Mouse (Mus musculus): ENCODE data around the gene Nf1. TPM values are rescaled to one million over a fixed set of nuclear protein-coding genes. Genes with fewer than 3 reads are reported as not detected.

The Nf1 gene
- polyA plus RNA-seq, 1 experiment from 2014 or later = 12.7 TPM

GRCm38 (mm10) chr11:79624801-79625302 lies 285.4 kb downstream of the Nf1 start:
- WGBS = 24% methylated on average over 4 of the region's 4 CpGs
- H3K27me3 ChIP-seq (ENCODE audit: control insufficient read depth, insufficient read depth, low read length) = no peaks in the 10 kb centered on the region
- no peak overlapping the region for H3K9ac ChIP-seq
- H3K9me3 ChIP-seq (ENCODE audit: control insufficient read depth, low read length) = no peaks in the 10 kb centered on the region
- H3K4me3 ChIP-seq (replicated peaks; ENCODE audit: low read length) = no peak overlapping the region
- H3K36me3 ChIP-seq (replicated peaks; ENCODE audit: control insufficient read depth, insufficient read depth) = peaks cover 36% of the 10 kb centered on the region
- H3K27ac ChIP-seq = no peak overlapping the region
- ATAC-seq (ENCODE audit: low FRiP score) (peak; percentile 37; the same call in 1 of the 2 replicates), DNase-seq (ENCODE audit: low spot score) (peak; percentile 54)
- no peak overlapping the region for H3K4me2 ChIP-seq (replicated peaks)
- no peaks in the 10 kb centered on the region for H3K4me1 ChIP-seq (replicated peaks; ENCODE audit: control insufficient read depth, insufficient read depth, low read length)

- Histone ChIP-seq H3K36me3 (replicated peaks; ENCODE audit: control insufficient read depth, insufficient read depth) (peaks cover 14% of the 10 kb centered on the region; the same call in 1 of the 2 replicates), H3K4me1 (replicated peaks; ENCODE audit: control insufficient read depth, insufficient read depth, low read length) (no peaks in the 10 kb centered on the region), H3K4me3 (replicated peaks; ENCODE audit: low read length) (no peak overlapping the region), H3K27me3 (ENCODE audit: control insufficient read depth, insufficient read depth, low read length) (no peaks in the 10 kb centered on the region), H3K9ac (no peak overlapping the region), H3K9me3 (ENCODE audit: control insufficient read depth, low read length) (no peaks in the 10 kb centered on the region), H3K4me2 (replicated peaks) (no peak overlapping the region), H3K27ac (no peak overlapping the region)
- ATAC-seq (ENCODE audit: low FRiP score) = no peak
- WGBS = 75% methylated on average over 3 of the region's 3 CpGs
- no peak for DNase-seq (ENCODE audit: low spot score)
Observed at GRCm38 (mm10) chr11:79628716-79629115, 289.2 kb downstream of the Nf1 start.

- H3K36me3 ChIP-seq (replicated peaks; ENCODE audit: control insufficient read depth, insufficient read depth) = peaks cover 14% of the 10 kb centered on the region
- 84% methylated on average over 7 of the region's 7 CpGs for WGBS
- no peaks in the 10 kb centered on the region for H3K27me3 ChIP-seq (ENCODE audit: control insufficient read depth, insufficient read depth, low read length)
- no peaks in the 10 kb centered on the region for H3K9me3 ChIP-seq (ENCODE audit: control insufficient read depth, low read length)
- DNase-seq (ENCODE audit: low spot score) (no peak), ATAC-seq (ENCODE audit: low FRiP score) (no peak)
- no peak overlapping the region for H3K9ac ChIP-seq
- no peak overlapping the region for H3K4me3 ChIP-seq (replicated peaks; ENCODE audit: low read length)
- no peaks in the 10 kb centered on the region for H3K4me1 ChIP-seq (replicated peaks; ENCODE audit: control insufficient read depth, insufficient read depth, low read length)
- H3K4me2 ChIP-seq (replicated peaks) = no peak overlapping the region
- no peak overlapping the region for H3K27ac ChIP-seq
Observed at GRCm38 (mm10) chr11:79629752-79630374, 290.4 kb downstream of the Nf1 start.

- WGBS = 31% methylated on average over 6 of the region's 6 CpGs
- H3K9ac ChIP-seq = no peak overlapping the region
- no peak overlapping the region for H3K4me2 ChIP-seq (replicated peaks)
- H3K27me3 ChIP-seq (ENCODE audit: control insufficient read depth, insufficient read depth, low read length) = no peaks in the 10 kb centered on the region
- H3K4me3 ChIP-seq (replicated peaks; ENCODE audit: low read length) = no peak overlapping the region
- peaks cover 14% of the 10 kb centered on the region for H3K36me3 ChIP-seq (replicated peaks; ENCODE audit: control insufficient read depth, insufficient read depth)
- no peaks in the 10 kb centered on the region for H3K9me3 ChIP-seq (ENCODE audit: control insufficient read depth, low read length)
- ATAC-seq (ENCODE audit: low FRiP score) = no peak
- DNase-seq (ENCODE audit: low spot score) = no peak
- H3K27ac ChIP-seq = no peak overlapping the region
- no peaks in the 10 kb centered on the region for H3K4me1 ChIP-seq (replicated peaks; ENCODE audit: control insufficient read depth, insufficient read depth, low read length)
Observed at GRCm38 (mm10) chr11:79630521-79630920, 291.0 kb downstream of the Nf1 start.

Other genes starting within 250 kb of the Nf1 start
- gene Ksr1, start 193.3 kb upstream of the Nf1 start, polyA plus RNA-seq (2014; fragmentation: Nextera tagmentation; extraction: Ambion mirVana) = 7.7 and 9.9 TPM in 2 replicates
- 583 and 597 TPM in 2 replicates for gene Wsb1, start 85.0 kb upstream of the Nf1 start, polyA plus RNA-seq (2014; fragmentation: Nextera tagmentation; extraction: Ambion mirVana)
- gene Gm9964, start 42.8 kb upstream of the Nf1 start, polyA plus RNA-seq (2014; fragmentation: Nextera tagmentation; extraction: Ambion mirVana) = not detected in 2 replicates
- gene Omg, start 164.4 kb downstream of the Nf1 start, polyA plus RNA-seq (2014; fragmentation: Nextera tagmentation; extraction: Ambion mirVana) = 7.7 and 9.1 TPM in 2 replicates
- gene Evi2b, start 184.1 kb downstream of the Nf1 start, polyA plus RNA-seq (2014; fragmentation: Nextera tagmentation; extraction: Ambion mirVana) = 0.27 TPM in 1 of 2 replicates, not detected in the other
- gene Evi2, start 190.9 kb downstream of the Nf1 start, polyA plus RNA-seq (2014; fragmentation: Nextera tagmentation; extraction: Ambion mirVana) = 0.40 and 0.91 TPM in 2 replicates
- 3.1 and 3.7 TPM in 2 replicates for gene Evi2a, start 190.9 kb downstream of the Nf1 start, polyA plus RNA-seq (2014; fragmentation: Nextera tagmentation; extraction: Ambion mirVana)

Measured in hindbrain, embryonic 14.5 days (tissue).